Mouse (Mus musculus): ENCODE data around the gene Cldn3.

DNA sequence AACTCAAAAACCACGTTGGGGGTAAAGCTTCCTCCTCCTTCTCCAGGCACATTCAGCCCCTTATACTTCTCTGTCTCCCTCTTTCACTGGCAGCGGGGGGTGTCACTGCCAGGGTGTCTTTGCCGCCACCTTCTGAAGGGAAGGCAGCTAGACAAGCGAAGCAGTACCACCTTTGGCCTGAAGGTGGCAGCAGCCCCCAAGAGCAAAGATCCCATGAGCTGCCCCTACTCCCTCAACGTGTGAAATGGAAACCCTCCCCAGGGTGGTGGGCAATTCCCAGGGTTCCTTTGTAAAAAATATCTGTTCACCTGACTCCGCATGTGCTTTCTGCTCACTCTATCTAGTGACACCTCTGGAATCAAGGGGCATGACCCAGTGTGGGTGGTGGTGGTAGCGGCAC is 29.5 kb downstream of the Cldn3 start:
- TF ChIP-seq POLR2A (IDR thresholded peaks at IDR 0.05; ENCODE audit: borderline replicate concordance, insufficient read depth, low read length) = no peak
- TF ChIP-seq CTCF (IDR thresholded peaks at IDR 0.05; ENCODE audit: borderline replicate concordance, insufficient read depth, low read depth, low read length) = peak; percentile 95
